Mouse (Mus musculus) cerebellum, adult 11 months (tissue): Measurements from ENCODE around the gene Pold1.
A peak's percentile ranks its signal among the peaks of the same experiment; 100 is the strongest.

Experiments
- DNase-seq: peaks from one replicate; pipeline ENCODE4 v3.0.0; 2022

The Pold1 gene

DNA sequence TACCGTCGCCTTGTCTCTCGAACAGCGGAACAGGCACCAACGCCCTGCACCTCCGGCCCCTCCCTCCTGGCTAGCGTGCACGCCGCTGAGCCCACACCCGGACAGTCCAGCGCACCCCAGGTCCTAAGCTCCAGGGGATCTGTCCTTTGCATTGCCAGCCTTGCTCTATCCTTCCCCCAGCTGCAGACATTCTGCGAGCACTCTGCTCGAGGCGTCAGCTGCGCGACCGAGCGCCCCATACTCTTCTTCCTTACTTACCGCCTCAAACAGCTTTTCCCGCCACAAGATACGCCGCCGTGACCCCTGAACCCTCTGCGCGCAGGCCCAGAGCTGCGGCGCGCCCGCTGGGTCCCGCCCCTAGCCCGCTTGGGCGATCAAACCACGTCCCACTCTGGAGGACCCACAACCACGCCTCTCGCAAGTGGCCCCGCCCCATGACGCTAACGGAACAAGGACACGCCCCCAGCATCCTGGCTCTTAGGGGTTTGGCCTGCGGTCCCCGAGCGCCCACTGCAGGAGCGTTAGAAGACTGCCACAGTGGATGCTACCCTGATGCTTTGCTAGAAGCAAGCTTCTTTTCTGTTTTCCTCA, at the start of gene Pold1:
Pold1 (minus strand) TSS at position 353 of the 591 bp plus-strand sequence.
- peak; percentile 99 for DNase-seq

DNA sequence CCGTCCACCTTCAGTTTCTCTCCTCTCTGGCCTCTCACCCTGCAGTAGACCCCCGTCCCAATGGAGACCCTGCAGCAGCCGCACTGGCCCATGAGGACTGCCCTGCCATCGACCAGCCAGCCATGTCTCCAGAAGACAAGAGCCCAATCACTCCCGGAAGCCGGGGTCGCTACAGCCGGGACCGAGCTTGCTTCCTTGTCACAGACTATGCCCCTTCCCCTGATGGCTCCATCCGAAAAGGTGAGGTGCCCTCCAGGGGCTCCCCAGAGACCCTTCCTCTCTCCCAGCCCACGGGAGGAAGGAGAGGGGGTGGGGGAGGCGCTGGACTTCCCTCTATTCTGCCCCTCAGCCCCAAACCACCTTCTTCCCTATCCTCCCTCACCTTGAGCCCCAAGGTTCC, 49.7 kb upstream of the Pold1 start:
- DNase-seq, result peak; percentile 34

GRCm38 (mm10) chr7:44597666-44598065, 49.0 kb upstream of the Pold1 start:
- peak; percentile 24 for DNase-seq

GRCm38 (mm10) chr7:44596996-44597538, 48.4 kb upstream of the Pold1 start:
- DNase-seq, result no peak

GRCm38 (mm10) chr7:44596051-44596450, 47.4 kb upstream of the Pold1 start:
- no peak for DNase-seq

DNA sequence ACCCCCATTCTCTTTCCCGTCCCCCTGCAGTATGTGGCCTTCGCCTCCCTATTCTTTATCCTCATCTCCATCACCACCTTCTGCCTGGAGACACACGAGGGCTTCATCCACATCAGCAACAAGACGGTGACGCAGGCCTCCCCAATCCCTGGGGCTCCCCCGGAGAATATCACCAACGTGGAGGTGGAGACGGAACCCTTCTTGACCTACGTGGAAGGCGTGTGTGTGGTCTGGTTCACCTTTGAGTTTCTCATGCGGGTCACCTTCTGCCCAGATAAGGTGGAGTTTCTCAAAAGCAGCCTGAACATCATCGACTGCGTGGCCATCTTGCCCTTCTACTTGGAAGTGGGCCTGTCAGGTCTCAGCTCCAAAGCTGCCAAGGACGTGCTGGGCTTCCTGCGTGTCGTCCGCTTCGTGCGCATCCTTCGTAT, 46.5 kb upstream of the Pold1 start:
- no peak for DNase-seq

DNA sequence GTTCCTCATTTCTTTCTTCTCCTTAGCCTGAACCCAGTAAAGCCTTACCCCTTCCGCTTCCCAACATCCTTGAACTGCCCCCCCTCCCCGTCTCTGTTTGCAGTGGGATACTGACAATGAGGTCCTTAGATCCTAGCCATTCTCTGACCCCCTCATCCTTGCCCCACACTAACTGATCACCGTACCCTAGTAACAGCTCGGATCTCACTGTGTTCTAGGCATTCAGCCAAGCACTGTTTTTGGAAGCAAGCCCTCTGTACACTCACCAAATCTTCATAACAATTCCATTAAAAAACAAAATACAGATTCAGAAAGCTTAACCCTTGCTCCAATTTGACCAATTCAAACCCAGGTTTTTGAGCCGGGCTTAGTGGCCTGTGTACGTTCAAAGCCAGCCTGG, 45.6 kb upstream of the Pold1 start:
- peak; percentile 83 for DNase-seq

DNA sequence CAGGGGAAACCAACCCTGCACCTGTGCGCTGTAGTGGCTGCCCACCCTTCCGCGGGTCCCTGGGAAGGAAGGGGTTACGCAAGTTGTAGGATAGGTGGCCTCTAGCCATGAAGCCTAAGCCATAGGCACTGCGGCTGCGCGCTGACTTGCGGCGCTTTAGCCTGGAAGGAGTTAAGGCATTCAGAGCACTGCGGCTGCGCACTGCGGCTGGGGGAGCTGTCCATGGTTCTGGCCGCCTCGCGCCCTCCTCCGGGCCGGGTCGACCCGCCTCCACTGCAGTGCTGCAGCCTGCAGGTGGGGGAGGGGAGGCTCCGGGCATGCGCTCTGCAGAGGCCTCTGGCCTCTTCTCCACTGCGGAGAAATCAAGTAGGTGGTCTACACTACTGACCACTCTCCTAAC, 45.1 kb upstream of the Pold1 start:
- DNase-seq, result peak; percentile 96

DNA sequence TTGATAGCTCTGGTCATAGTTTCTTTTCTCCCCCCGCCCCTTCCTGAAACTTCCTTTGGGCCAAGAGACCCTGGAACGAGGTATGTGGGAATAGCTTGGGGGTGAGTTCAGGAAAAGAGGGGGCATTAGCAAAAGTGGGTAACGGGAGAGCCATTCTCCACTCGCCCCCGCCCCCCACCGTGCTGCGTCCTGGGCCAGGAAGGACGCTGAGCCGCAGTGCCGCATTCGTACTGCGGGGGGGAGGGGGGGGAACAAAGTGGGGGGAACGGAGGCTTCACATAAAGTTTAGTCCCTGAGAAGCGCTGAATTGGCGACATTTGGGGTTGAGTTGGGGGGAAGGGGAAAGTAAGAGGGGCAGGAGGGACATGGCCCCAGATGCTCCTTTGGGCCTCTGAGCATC, 44.4 kb upstream of the Pold1 start:
- peak; percentile 53 for DNase-seq

DNA sequence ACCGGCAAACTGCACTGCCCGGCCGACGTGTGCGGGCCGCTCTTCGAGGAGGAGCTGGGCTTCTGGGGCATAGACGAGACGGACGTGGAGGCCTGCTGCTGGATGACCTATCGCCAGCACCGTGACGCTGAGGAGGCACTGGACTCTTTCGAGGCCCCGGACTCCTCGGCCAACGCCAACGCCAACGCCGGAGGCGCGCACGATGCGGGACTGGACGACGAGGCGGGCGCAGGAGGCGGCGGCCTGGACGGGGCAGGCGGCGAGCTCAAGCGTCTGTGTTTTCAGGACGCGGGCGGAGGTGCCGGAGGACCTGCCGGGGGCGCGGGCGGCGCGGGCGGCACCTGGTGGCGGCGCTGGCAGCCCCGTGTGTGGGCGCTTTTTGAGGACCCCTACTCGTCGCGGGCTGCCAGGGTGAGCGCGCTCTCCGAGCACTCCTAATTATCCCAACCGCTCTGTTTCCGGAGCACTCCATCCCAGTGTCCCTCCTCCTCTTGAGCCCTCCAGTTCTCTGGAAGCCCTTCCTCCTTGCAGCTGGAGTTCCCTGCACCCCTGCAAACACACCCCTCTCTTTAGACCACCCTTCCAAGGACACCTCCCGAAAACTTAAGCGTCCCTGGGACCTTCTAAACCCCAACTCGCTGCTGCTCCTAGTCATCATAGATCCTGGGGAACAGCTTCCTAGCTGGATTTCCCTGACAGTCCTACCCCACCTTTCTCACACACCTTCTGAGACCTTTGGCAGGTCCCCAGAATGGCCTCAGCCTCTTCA, 42.9 kb upstream of the Pold1 start:
- peak; percentile 65 for DNase-seq

DNA sequence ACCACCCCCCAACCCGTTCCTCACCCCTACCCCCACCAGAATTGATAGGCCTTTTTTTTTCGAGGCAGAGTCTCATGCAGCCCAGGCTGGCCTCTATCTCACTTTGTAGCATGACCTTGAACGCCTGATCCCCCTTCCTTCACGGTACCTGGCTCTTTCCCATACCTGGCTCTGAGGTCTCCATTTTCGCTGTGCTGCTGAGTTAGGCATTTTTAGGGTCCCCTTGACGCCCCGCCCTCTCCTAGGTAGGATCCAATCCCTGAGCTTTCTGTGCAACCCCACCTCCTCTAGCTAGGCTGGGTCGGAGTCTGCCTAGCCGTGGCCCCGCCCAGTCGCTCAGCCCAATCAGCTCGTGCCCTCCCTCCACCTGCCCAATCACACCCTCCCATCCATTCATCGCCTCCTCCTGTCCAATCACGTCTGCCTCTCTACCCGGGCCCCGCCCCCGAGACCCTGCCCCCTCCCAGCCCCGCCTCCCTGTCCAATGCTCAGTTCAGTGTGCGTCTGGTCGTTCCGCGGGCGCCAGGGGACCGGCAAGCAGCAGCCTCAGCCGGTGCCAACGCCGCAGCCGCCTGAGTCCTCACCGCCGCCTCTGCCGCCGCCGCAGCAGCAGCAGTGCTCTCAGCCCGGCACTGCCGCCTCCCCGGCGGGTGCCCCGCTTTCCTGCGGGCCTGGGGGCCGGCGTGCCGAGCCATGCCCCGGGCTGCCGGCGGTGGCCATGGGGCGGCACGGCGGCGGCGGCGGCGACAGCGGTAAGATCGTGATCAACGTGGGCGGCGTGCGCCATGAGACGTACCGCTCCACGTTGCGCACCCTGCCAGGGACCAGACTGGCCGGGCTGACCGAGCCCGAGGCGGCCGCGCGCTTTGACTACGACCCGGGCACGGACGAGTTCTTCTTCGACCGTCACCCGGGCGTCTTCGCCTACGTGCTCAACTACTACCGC, 42.0 kb upstream of the Pold1 start, which contains the start of gene Kcnc3:
Kcnc3 (plus strand) TSS at position 263 of the 946 bp plus-strand sequence.
- DNase-seq, result peak; percentile 98

- peak; percentile 56 for DNase-seq
Measured at GRCm38 (mm10) chr7:44589946-44590345, 41.3 kb upstream of the Pold1 start.

DNA sequence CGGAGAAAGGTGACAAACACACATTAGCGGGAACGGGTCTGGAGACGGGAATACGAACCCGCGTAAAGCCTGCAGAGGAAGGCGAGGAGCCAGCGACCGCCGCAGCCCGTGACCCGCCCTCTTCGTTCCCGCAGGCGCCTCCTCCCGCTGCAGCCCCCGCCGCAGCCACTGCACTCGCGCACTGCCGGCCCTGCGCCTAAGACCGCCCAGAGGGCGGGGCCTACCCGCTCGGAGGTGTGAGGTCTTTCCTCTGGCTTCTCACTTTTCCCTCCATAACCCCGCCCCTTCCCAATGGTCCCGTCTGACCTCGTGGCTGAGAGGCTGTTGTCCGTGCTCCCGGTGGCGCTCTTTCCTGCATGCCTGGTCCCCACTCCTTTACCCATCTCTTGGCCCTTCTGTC, 40.5 kb upstream of the Pold1 start:
- DNase-seq, result peak; percentile 97

GRCm38 (mm10) chr7:44588338-44588737, 39.7 kb upstream of the Pold1 start:
- peak; percentile 55 for DNase-seq

- DNase-seq, result no peak
Measured at GRCm38 (mm10) chr7:44587676-44588075, 39.0 kb upstream of the Pold1 start.

DNA sequence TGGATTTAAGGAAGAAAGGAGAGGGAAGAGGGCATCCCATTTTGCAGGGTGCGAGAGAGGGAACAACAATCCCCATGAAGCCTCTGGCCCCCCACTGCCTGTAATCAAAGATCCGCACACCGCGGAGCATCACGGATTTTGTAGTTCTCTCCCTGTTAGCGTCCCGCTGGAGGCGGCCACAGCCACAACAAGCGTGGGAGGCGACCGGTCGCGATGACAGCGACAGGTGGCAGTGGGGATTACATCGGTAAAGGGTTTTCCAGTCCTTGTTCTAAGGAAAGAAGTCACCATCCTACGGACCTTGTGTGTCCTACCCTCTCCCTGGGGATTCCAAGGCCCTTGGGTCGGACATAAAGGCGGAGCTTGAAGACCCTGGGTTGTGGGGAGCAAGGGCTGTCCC, 38.3 kb upstream of the Pold1 start:
- DNase-seq, result peak; percentile 85

GRCm38 (mm10) chr7:44586518-44586917, 37.9 kb upstream of the Pold1 start:
- DNase-seq, result peak; percentile 80

DNA sequence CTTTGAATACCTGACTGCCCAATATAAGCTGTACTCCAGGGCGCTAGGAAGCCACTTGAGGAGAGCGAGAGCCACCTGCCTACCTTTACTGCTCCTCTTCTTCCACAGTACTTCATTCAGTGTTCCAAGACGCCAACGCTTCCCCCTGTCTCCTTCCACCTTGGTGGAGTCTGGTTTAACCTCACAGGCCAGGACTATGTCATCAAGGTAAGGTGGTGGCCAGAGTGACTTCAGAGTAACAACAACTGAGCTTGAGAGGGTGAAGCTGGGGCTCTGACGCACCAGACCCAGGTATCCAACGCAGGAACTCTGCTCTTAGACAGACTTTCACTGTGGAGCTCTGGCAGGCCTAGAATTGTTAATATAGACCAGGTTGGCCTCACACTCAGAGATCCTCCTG, 37.0 kb upstream of the Pold1 start:
- no peak for DNase-seq

DNA sequence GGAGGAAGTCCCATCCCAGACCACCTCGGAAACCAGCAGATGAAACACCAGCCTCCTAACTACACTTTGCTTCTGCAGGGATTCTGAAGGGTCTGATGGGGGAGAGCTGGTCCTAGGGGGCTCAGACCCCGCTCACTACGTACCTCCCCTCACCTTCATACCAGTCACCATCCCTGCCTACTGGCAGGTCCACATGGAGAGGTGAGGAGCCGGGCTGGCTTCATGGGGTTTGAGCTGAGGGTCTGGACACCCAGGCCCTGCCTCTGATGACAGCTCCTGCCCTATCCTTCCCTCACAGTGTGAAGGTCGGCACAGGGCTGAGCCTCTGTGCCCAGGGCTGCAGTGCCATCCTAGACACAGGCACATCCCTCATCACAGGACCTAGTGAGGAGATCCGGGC, 36.3 kb upstream of the Pold1 start:
- no peak for DNase-seq

- no peak for DNase-seq
Measured at GRCm38 (mm10) chr7:44584265-44584804, 35.7 kb upstream of the Pold1 start.

- no peak for DNase-seq
Measured at GRCm38 (mm10) chr7:44583146-44583545, 34.5 kb upstream of the Pold1 start.

DNA sequence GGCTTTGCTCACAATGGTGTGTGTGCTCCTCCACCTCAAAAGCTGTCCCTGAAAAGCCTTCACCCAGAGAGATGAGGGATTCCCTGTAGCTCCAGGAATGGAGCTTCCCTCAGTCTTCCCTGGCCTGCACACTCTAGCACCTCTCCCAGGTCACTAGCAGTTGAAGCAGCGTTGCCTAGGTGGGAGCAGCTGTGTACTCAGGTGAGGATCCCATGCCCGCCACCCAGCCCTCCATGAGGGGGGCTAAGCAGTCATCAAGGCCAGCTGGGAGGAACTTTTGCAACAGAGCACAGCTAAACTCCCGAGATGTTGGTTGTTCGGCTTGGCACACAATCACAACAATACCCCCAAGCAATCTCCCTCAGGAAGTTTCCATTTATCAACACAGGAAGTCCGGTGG, 34.1 kb upstream of the Pold1 start:
- DNase-seq, result no peak

- no peak for DNase-seq
Measured at GRCm38 (mm10) chr7:44581637-44582036, 33.0 kb upstream of the Pold1 start.
